Mouse (Mus musculus): ENCODE measurements around the gene Fstl4.

- no peak for TF ChIP-seq CTCF (IDR thresholded peaks at IDR 0.05)
- TF ChIP-seq POLR2A (IDR thresholded peaks at IDR 0.05; ENCODE audit: insufficient read depth, low read depth, low read length) = no peak
- no peak for TF ChIP-seq EP300 (IDR thresholded peaks at IDR 0.05; ENCODE audit: insufficient read depth, low read depth, low read length)
Measured at GRCm38 (mm10) chr11:53057821-53058553, 293.6 kb downstream of the Fstl4 start.
